Mouse (Mus musculus) stomach, embryonic 16.5 days (tissue): ENCODE measurements around the gene L3mbtl2. TPM values are rescaled to one million over a fixed set of nuclear protein-coding genes. Genes with fewer than 3 reads are reported as not detected.
A peak's percentile ranks its signal among the peaks of the same experiment; 100 is the strongest.

Source experiments
- ATAC-seq: fragments of 200-750 bp; cut with Nextera tagmentation; 2 replicates; pipeline ENCODE4 v1.8.0; 2017; ENCODE audit warnings: moderate number of reproducible peaks, moderate TSS enrichment; ENCODE audit not compliant: insufficient read depth, low FRiP score
- H3K27ac ChIP-seq: fragments of 300-500 bp; sonication (generic); 2 replicates; pipeline ENCODE4 v1.5.1; 2014; ENCODE audit warnings: low read length
- H3K27me3 ChIP-seq: fragments of 300-500 bp; sonication (generic); 2 replicates; pipeline ENCODE4 v1.6.1; 2014; ENCODE audit warnings: low read length, control low read depth, mixed read lengths; ENCODE audit not compliant: control insufficient read depth, insufficient read depth
- H3K36me3 ChIP-seq: fragments of 300-500 bp; sonication (generic); 2 replicates; pipeline ENCODE4 v1.6.1; 2014; ENCODE audit warnings: low read length; ENCODE audit not compliant: control insufficient read depth, insufficient read depth
- H3K4me1 ChIP-seq: fragments of 300-500 bp; sonication (generic); 2 replicates; pipeline ENCODE4 v1.6.1; 2014; ENCODE audit warnings: low read length, control low read depth, mixed read lengths; ENCODE audit not compliant: control insufficient read depth, insufficient read depth
- H3K4me2 ChIP-seq: fragments of 300-500 bp; sonication (generic); 2 replicates; pipeline ENCODE4 v1.6.1; 2014; ENCODE audit warnings: low read depth, low read length, mixed read lengths
- H3K4me3 ChIP-seq: fragments of 300-500 bp; sonication (generic); replicated peaks from 2 replicates; pipeline ENCODE4 v1.5.1; 2014; ENCODE audit warnings: mild to moderate bottlenecking, low read length
- H3K9ac ChIP-seq: fragments of 300-500 bp; sonication (generic); 2 replicates; pipeline ENCODE4 v1.6.1; 2014; ENCODE audit warnings: low read length
- H3K9me3 ChIP-seq: fragments of 300-500 bp; sonication (generic); replicated peaks from 2 replicates; pipeline ENCODE4 v1.6.1; 2016; ENCODE audit warnings: low read length, control low read depth; ENCODE audit not compliant: control insufficient read depth
- WGBS: fragments of 180-500 bp; shearing (Covaris S2); extraction: QIAGEN DNeasy Blood & Tissue Kit; methylation state at CpG from one replicate; pipeline ENCODE4 v1.1.7; 2014; 5-methylcytosine and 5-hydroxymethylcytosine counted together
- polyA plus RNA-seq: library from polyadenylated mRNA; unstranded; fragments of >200 nt; fragmentation: Nextera tagmentation; extraction: Ambion mirVana; gene quantifications from 2 replicates; pipeline ENCODE4 v1.2.1, GENCODE M21; 2015

L3mbtl2 gene
- polyA plus RNA-seq, 1 experiment from 2014 or later: 20.5 TPM

DNA sequence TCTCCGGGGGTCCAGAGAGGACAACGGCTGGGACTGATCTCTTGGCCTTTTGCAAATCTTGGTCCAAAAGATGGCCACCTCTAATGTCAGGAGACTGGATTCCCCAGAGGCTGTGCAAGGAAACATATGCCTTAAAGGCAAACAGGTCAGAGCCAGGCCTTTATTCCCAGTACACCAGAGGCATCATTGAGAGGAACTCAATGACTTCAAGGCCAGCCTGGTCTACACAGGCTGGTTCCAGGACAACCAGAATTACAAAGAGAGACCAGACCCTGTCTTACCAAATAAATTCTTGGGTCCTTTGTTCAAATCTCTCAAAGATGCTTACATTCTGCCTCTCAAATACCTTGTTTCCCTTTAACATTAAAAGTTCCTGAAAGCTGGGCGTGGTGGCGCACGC is 58.7 kb downstream of the L3mbtl2 start:
- WGBS: 95% methylated on average over 5 of the region's 5 CpGs

DNA sequence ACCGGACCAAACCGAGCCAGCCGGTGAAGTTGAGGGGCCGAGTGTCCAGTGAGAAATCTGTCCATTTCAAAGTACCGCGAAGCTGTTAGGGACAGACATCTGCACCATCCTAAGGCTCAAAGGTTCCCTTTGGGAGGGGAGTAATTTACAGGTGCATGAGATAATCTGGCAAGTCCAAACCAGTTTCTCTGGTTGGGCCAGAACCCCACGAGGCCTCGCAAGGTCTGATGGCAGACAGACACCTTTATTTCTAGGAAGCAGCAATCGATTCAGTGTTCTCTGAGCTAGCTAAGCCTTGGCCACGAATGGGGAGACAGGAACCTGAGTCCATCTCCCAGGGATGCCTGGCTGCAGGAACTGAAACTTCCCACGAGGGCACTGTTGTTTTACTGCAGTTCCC is 60.0 kb downstream of the L3mbtl2 start:
- peaks cover 20% of the 10 kb centered on the region; the same call in 1 of the 2 replicates for H3K36me3 ChIP-seq
- no peak overlapping the region for H3K9ac ChIP-seq
- no peak overlapping the region for H3K4me3 ChIP-seq
- H3K4me2 ChIP-seq: no peak overlapping the region
- H3K27me3 ChIP-seq: no peaks in the 10 kb centered on the region
- peak overlapping the region; percentile 9; the same call in 1 of the 2 replicates for H3K27ac ChIP-seq
- no peaks in the 10 kb centered on the region for H3K9me3 ChIP-seq
- H3K4me1 ChIP-seq: peaks cover 6% of the 10 kb centered on the region
- WGBS: 84% methylated on average over 11 of the region's 11 CpGs
- peak; percentile 17; the same call in 1 of the 2 replicates for ATAC-seq

More for the DNA sequence above, 58.7 kb downstream of the L3mbtl2 start:
- Histone ChIP-seq H3K36me3 (peaks cover 29% of the 10 kb centered on the region; the same call in 1 of the 2 replicates), H3K4me2 (no peak overlapping the region), H3K27me3 (no peaks in the 10 kb centered on the region), H3K9ac (no peak overlapping the region), H3K9me3 (no peaks in the 10 kb centered on the region), H3K4me3 (no peak overlapping the region), H3K4me1 (no peaks in the 10 kb centered on the region), H3K27ac (no peak overlapping the region)
- no peak for ATAC-seq

DNA sequence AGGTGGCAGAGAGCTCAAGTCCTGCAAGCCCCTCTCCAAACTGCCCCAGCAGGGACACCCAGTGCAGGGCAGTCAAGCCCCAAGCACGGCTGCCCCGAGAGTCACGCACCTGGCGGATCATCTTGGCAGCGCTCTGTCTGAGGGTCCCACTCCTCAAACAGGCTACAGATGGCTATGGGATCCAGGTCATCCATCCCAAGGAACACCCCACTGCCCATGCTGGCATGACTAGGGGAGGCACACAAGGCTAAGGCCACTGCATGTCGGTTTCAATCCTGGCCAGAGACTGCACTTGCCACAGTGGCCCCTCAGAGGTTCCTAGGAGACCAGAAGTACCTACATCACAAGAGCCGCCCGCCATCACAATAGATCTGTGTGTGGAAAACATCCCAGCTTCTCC is 62.3 kb downstream of the L3mbtl2 start:
- H3K27ac ChIP-seq: no peak overlapping the region
- no peak overlapping the region for H3K4me3 ChIP-seq
- H3K36me3 ChIP-seq: peaks cover 11% of the 10 kb centered on the region; the same call in 1 of the 2 replicates
- no peaks in the 10 kb centered on the region for H3K27me3 ChIP-seq
- peaks cover 8% of the 10 kb centered on the region for H3K4me1 ChIP-seq
- no peak overlapping the region for H3K4me2 ChIP-seq
- H3K9me3 ChIP-seq: no peaks in the 10 kb centered on the region
- H3K9ac ChIP-seq: no peak overlapping the region
- WGBS: 96% methylated on average over 8 of the region's 8 CpGs
- ATAC-seq: no peak

DNA sequence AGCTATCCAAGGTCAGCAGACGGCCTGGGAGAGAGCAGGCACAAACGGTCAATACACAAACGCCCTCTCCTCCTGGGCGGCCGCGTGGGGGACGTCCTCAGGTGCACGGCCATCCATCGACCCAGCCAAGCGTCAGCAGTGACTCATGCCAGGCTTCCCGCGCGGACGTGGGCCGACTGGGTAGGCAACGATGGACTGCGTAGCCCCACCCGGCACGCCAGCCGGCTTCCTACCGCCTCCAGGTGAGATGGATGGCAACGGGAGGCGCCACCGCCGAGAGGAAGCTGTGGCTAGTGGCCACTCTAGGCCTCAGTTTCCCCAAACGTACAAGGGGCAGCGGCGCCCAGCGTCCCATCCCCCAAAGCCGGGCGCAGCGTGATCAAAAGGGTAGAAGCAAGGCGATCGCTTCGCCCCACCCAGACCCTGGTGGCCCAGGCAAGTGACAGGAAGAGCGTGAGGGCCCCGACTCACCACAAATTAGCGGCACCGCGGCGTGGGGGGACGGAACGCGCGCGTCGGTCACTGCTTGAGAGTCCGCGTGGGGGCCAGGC is 65.6 kb downstream of the L3mbtl2 start:
- no peaks in the 10 kb centered on the region for H3K36me3 ChIP-seq
- H3K27me3 ChIP-seq: no peaks in the 10 kb centered on the region
- ATAC-seq: peak; percentile 42; the same call in 1 of the 2 replicates
- H3K27ac ChIP-seq: peak overlapping the region; percentile 30; the same call in 1 of the 2 replicates
- peak overlapping the region; percentile 61 for H3K4me3 ChIP-seq
- no peaks in the 10 kb centered on the region for H3K9me3 ChIP-seq
- WGBS: 0% methylated on average over 49 of the region's 49 CpGs
- peaks cover 8% of the 10 kb centered on the region for H3K4me1 ChIP-seq
- H3K4me2 ChIP-seq: peak overlapping the region; percentile 63
- peak overlapping the region; percentile 74 for H3K9ac ChIP-seq

DNA sequence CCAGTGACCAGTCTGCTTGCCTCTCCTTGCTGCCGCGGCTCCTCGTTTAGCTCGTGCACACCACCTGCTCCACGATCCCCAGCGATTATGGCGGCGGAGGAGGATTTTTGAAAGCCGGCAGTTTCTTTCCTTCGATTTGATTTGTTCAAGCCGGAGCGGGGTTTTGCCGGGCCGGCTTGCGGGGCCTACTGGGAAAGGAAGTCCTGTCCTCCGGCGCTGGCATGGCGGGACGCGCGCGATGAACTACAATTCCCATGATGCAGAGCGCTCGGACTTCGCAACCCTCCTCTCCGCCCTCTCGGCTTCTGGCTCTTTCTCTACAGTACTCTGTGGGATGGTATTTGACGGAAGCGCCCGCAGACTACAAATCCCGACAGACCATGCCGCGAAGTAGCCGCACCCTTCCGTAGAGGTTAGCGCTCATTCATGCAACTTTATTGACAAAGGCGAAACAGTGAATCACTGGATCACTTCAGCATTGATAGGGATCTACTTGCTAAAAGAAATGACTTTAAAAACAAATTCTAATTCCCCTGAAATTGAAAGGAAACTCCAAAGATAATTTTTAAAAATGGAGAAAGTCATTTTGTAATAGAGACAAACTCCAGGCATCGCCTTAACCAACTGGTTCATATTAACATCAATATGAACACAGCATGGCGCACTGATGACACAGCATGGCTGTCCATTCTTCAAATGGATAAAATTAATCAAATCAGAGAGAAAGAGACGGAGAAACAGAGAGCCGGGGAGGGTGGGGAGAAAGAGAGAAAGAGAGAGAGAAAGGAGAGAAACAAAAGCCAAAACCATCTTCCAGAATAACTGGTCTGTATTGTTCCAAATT is 66.3 kb downstream of the L3mbtl2 start:
- ATAC-seq: peak; percentile 99
- Histone ChIP-seq H3K4me2 (peak overlapping the region; percentile 63), H3K4me3 (peak overlapping the region; percentile 61), H3K36me3 (no peaks in the 10 kb centered on the region), H3K4me1 (peaks cover 8% of the 10 kb centered on the region), H3K9me3 (no peaks in the 10 kb centered on the region), H3K27ac (peak overlapping the region; percentile 30; the same call in 1 of the 2 replicates), H3K27me3 (no peaks in the 10 kb centered on the region), H3K9ac (peak overlapping the region; percentile 74)
- 4% methylated on average over 41 of the region's 41 CpGs for WGBS

DNA sequence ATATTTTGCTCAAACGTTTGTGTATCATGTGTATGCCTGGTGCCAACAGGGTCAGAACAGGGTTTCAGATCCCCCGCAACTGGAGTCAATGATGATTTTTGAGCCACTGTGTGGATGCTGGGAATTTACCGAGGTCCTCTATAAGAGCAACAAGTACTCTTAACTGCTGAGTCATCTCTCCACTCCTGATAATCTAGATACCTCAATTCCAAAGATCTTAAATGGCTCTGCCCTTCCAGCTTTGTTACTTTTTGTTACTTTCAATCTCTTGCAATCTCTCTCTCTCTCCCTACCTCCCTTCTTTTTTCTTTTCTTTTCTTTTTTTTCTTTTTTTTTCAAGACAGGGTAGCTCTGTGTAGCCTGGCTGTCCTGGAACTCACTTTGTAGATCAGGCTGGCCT is 71.4 kb downstream of the L3mbtl2 start:
- H3K36me3 ChIP-seq: no peaks in the 10 kb centered on the region
- H3K27ac ChIP-seq: no peak overlapping the region
- no peak overlapping the region for H3K9ac ChIP-seq
- ATAC-seq: no peak
- H3K4me2 ChIP-seq: no peak overlapping the region
- H3K4me1 ChIP-seq: no peaks in the 10 kb centered on the region
- WGBS: 55% methylated on average over 3 of the region's 3 CpGs
- H3K9me3 ChIP-seq: no peaks in the 10 kb centered on the region
- no peaks in the 10 kb centered on the region for H3K27me3 ChIP-seq
- no peak overlapping the region for H3K4me3 ChIP-seq

Other genes starting within 250 kb of the L3mbtl2 start
- 417 and 432 TPM in 2 replicates for gene Rbx1, start 197.6 kb upstream of the L3mbtl2 start, polyA plus RNA-seq
- 15.1 and 15.3 TPM in 2 replicates for gene Ep300, start 78.5 kb upstream of the L3mbtl2 start, polyA plus RNA-seq
- gene Chadl, start 33.4 kb downstream of the L3mbtl2 start, polyA plus RNA-seq: 2.2 and 2.7 TPM in 2 replicates
- 21.5 and 23.9 TPM in 2 replicates for gene Zc3h7b, start 81.2 kb downstream of the L3mbtl2 start, polyA plus RNA-seq
- 95.8 and 98.5 TPM in 2 replicates for gene Rangap1, start 81.6 kb downstream of the L3mbtl2 start, polyA plus RNA-seq
- gene Tef, start 138.5 kb downstream of the L3mbtl2 start, polyA plus RNA-seq: 21.0 and 24.6 TPM in 2 replicates
- 30.0 and 31.7 TPM in 2 replicates for gene Tob2, start 194.9 kb downstream of the L3mbtl2 start, polyA plus RNA-seq
- gene Phf5a, start 208.0 kb downstream of the L3mbtl2 start, polyA plus RNA-seq: 112 and 120 TPM in 2 replicates
- 190 and 200 TPM in 2 replicates for gene Aco2, start 208.4 kb downstream of the L3mbtl2 start, polyA plus RNA-seq